Mouse (Mus musculus) embryonic fibroblast, embryonic 13.5 days (primary cell): ENCODE data around the gene Ttc28. TPM values are rescaled to one million over a fixed set of nuclear protein-coding genes. Genes with fewer than 3 reads are reported as not detected.

Experiments used
- H3K27ac ChIP-seq: 2 replicates; pipeline ENCODE4 v1.5.1; 2012; ENCODE audit warnings: low read length, control low read depth, inconsistent platforms; ENCODE audit not compliant: insufficient read depth
- H3K4me1 ChIP-seq: 2 replicates; pipeline ENCODE4 v1.6.1; 2011; ENCODE audit warnings: low read length; ENCODE audit not compliant: control insufficient read depth, insufficient read depth
- H3K4me3 ChIP-seq: 2 replicates; pipeline ENCODE4 v1.5.1; 2011; ENCODE audit warnings: mild to moderate bottlenecking, control low read depth, low read length; ENCODE audit not compliant: insufficient read depth
- CTCF ChIP-seq: IDR thresholded peaks from 2 replicates; pipeline ENCODE4 v1.5.1; 2011; ENCODE audit warnings: mild to moderate bottlenecking, control low read depth, low read length, moderate library complexity, borderline replicate concordance; ENCODE audit not compliant: insufficient read depth
- POLR2A ChIP-seq: IDR thresholded peaks from 2 replicates; pipeline ENCODE4 v1.6.1; 2011; ENCODE audit warnings: low read depth, mild to moderate bottlenecking, control low read depth, low read length, moderate library complexity
- polyA plus RNA-seq: library from polyadenylated mRNA; stranded (reverse); fragments of >200 nt; gene quantifications from 2 replicates; pipeline ENCODE4 v1.2.4, GENCODE M21; 2011; ENCODE audit warnings: low read depth; ENCODE audit not compliant: missing spikeins, insufficient read length

The Ttc28 gene
- polyA plus RNA-seq, 1 experiment: 34.4 TPM

DNA sequence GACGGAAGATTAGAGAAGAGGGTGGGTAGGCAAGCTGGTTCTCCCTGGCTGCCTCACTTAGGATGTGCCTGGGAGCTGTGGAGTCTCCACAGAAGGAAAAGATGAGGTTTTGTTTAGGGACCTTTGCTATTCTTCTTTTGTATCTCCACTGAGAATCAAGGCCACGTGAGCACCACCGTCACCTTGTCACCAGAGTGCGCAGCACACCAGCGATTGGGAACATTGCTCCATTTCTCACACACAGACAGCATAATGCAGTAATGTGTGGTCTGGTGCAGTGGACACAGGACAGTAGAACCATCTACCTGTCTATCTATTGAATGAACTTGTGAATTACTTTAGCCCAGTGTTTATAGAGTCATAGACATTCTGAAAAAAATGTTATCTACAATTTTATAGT is 121.3 kb downstream of the Ttc28 start:
- peak; percentile 30; the same call in 1 of the 2 replicates for TF ChIP-seq CTCF
- no peak for TF ChIP-seq POLR2A
- peaks cover 1% of the 10 kb centered on the region for H3K4me1 ChIP-seq
- no peak overlapping the region for H3K4me3 ChIP-seq
- H3K27ac ChIP-seq: no peak overlapping the region

- TF ChIP-seq CTCF: no peak
- no peak for TF ChIP-seq POLR2A
- no peak overlapping the region for H3K27ac ChIP-seq
- peaks cover 16% of the 10 kb centered on the region for H3K4me1 ChIP-seq
- no peak overlapping the region for H3K4me3 ChIP-seq
These were observed 123.6 kb downstream of the Ttc28 start for GRCm38 (mm10) chr5:111003220-111003619.

- Histone ChIP-seq H3K4me1 (peaks cover 21% of the 10 kb centered on the region), H3K27ac (no peak overlapping the region), H3K4me3 (no peak overlapping the region)
- TF ChIP-seq POLR2A: no peak
- no peak for TF ChIP-seq CTCF
These were observed 124.1 kb downstream of the Ttc28 start for GRCm38 (mm10) chr5:111003750-111004149.

- H3K4me3 ChIP-seq: no peak overlapping the region
- TF ChIP-seq CTCF: no peak
- no peak for TF ChIP-seq POLR2A
These were observed 126.9 kb downstream of the Ttc28 start for GRCm38 (mm10) chr5:111006272-111007135.

DNA sequence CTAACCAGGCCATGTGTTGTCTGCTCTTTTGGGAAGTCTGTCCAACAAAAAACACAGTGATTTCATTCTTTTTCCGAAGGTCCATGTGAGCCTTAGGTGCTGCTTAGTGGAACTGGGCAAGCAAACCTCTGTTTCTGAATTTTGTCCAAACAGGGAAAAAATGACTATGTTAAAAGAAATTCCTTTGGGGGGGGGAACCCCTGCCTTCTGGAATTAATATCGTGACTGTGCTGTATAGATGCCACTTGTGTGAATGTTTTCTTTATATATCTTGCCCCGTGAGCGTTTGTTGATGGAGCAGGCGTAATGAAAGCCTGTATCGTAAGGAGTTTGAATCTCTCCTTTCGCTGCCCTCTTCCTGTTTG is 127.5 kb downstream of the Ttc28 start:
- Histone ChIP-seq H3K4me1 (peaks cover 25% of the 10 kb centered on the region), H3K27ac (peak overlapping the region; percentile 89), H3K4me3 (no peak overlapping the region)
- TF ChIP-seq POLR2A: no peak
- TF ChIP-seq CTCF: no peak

More at GRCm38 (mm10) chr5:111006272-111007135, 126.9 kb downstream of the Ttc28 start:
- Histone ChIP-seq H3K4me1 (peaks cover 25% of the 10 kb centered on the region), H3K27ac (peak overlapping the region; percentile 89)

- H3K27ac ChIP-seq: peak overlapping the region; percentile 44
- peaks cover 25% of the 10 kb centered on the region for H3K4me1 ChIP-seq
These were observed 128.3 kb downstream of the Ttc28 start for GRCm38 (mm10) chr5:111007900-111008299.

DNA sequence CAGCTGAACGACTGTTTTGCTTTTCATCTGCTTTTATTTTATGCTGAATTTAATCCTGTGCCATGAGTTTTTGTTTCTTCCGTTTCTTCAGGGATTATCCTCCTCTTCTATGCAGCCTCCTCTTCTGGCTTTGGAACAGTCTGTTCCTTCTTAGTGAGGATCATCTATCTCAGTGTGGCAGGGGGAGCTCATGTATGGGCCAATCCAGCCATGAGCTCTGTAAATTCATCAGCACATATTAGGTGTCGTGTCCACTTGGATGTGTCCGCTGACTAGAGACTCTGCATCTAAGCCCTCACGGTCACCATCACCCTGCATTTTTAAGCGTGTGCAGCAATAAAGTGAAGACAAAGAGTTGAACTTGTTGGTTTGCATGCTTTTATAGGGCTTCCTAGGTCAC is 128.8 kb downstream of the Ttc28 start:
- TF ChIP-seq CTCF (no peak), POLR2A (no peak)
- Histone ChIP-seq H3K27ac (peak overlapping the region; percentile 44), H3K4me3 (no peak overlapping the region), H3K4me1 (peaks cover 25% of the 10 kb centered on the region)

More at GRCm38 (mm10) chr5:111007900-111008299, 128.3 kb downstream of the Ttc28 start:
- no peak for TF ChIP-seq POLR2A
- no peak overlapping the region for H3K4me3 ChIP-seq

DNA sequence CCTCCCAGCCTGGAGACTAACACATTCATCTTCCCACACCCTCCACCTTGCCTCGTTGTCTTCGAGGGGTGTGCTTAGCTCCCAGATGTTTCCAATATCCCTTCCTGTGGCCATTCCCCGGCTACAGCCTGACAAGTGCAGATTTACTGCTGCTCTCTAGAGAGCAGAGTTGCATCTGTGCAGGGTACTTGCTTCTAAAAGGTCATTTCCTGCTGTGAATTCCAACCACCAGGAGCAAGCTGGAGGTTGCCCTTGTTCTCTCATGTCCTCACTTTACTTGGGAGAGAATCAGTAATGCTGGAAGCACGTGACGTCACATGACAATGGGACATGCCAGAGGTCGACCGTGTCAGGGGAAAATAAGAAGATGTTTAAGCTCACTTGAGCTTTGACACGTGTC is 131.7 kb downstream of the Ttc28 start:
- peak overlapping the region; percentile 14; the same call in 1 of the 2 replicates for H3K27ac ChIP-seq
- H3K4me3 ChIP-seq: no peak overlapping the region
- TF ChIP-seq CTCF (no peak), POLR2A (no peak)
- peaks cover 20% of the 10 kb centered on the region for H3K4me1 ChIP-seq

- H3K4me1 ChIP-seq: peaks cover 13% of the 10 kb centered on the region
- no peak overlapping the region for H3K4me3 ChIP-seq
- no peak for TF ChIP-seq CTCF
- no peak for TF ChIP-seq POLR2A
- peak overlapping the region; percentile 15; the same call in 1 of the 2 replicates for H3K27ac ChIP-seq
These were observed 132.5 kb downstream of the Ttc28 start for GRCm38 (mm10) chr5:111012064-111012463.

GRCm38 (mm10) chr5:111012587-111012986 is 133.0 kb downstream of the Ttc28 start:
- TF ChIP-seq CTCF: no peak
- TF ChIP-seq POLR2A: no peak
- peaks cover 13% of the 10 kb centered on the region for H3K4me1 ChIP-seq
- no peak overlapping the region for H3K4me3 ChIP-seq
- H3K27ac ChIP-seq: peak overlapping the region; percentile 15; the same call in 1 of the 2 replicates
